Mouse (Mus musculus) limb, embryonic 14.5 days (tissue): ENCODE measurements around the gene Ptrh2. TPM values are rescaled to one million over a fixed set of nuclear protein-coding genes. Genes with fewer than 3 reads are reported as not detected.
A peak's percentile ranks its signal among the peaks of the same experiment; 100 is the strongest.

Source experiments
- ATAC-seq: fragments of 200-750 bp; cut with Nextera tagmentation; 2 replicates; pipeline ENCODE4 v1.8.0; 2017; ENCODE audit warnings: low read depth, moderate number of reproducible peaks, moderate TSS enrichment; ENCODE audit not compliant: low FRiP score
- DNase-seq: peaks from one replicate; pipeline ENCODE4 v3.0.0-alpha.2; 2015; ENCODE audit warnings: low spot score
- H3K27ac ChIP-seq: fragments of 300-500 bp; sonication (generic); replicated peaks from 2 replicates; pipeline ENCODE4 v1.5.1; 2014; ENCODE audit warnings: low read depth, mild to moderate bottlenecking, low read length, moderate library complexity, mixed read lengths
- H3K27me3 ChIP-seq: fragments of 300-500 bp; sonication (generic); 2 replicates; pipeline ENCODE4 v1.6.1; 2014; ENCODE audit warnings: low read length, mixed read lengths; ENCODE audit not compliant: control insufficient read depth, insufficient read depth
- H3K36me3 ChIP-seq: fragments of 300-500 bp; sonication (generic); 2 replicates; pipeline ENCODE4 v1.6.1; 2014; ENCODE audit warnings: mild to moderate bottlenecking, low read length, moderate library complexity, mixed read lengths; ENCODE audit not compliant: control insufficient read depth, insufficient read depth
- H3K4me1 ChIP-seq: fragments of 300-500 bp; sonication (generic); 2 replicates; pipeline ENCODE4 v1.6.1; 2014; ENCODE audit warnings: antibody characterized with exemption, low read length, mixed read lengths; ENCODE audit not compliant: control insufficient read depth, insufficient read depth
- H3K4me2 ChIP-seq: fragments of 300-500 bp; sonication (generic); replicated peaks from 2 replicates; pipeline ENCODE4 v1.6.1; 2014; ENCODE audit warnings: low read depth, mild to moderate bottlenecking, low read length, moderate library complexity; ENCODE audit not compliant: severe bottlenecking
- H3K4me3 ChIP-seq: fragments of 300-500 bp; sonication (generic); replicated peaks from 2 replicates; pipeline ENCODE4 v1.5.1; 2014; ENCODE audit warnings: low read length
- H3K9ac ChIP-seq: fragments of 300-500 bp; sonication (generic); 2 replicates; pipeline ENCODE4 v1.6.1; 2014; ENCODE audit warnings: mild to moderate bottlenecking, low read depth, low read length, moderate library complexity; ENCODE audit not compliant: severe bottlenecking
- H3K9me3 ChIP-seq: fragments of 300-500 bp; sonication (generic); 2 replicates; pipeline ENCODE4 v1.6.1; 2016; ENCODE audit warnings: low read length; ENCODE audit not compliant: control insufficient read depth
- POLR2A ChIP-seq: fragments of 200-500 bp; IDR thresholded peaks from 2 replicates; pipeline ENCODE4 v1.8.0; 2012; ENCODE audit warnings: inconsistent platforms, mild to moderate bottlenecking, moderate library complexity, borderline replicate concordance; ENCODE audit not compliant: insufficient read depth, insufficient read length; ENCODE audit errors: extremely low read depth
- WGBS: fragments of 180-500 bp; shearing (Covaris S2); extraction: QIAGEN DNeasy Blood & Tissue Kit; methylation state at CpG from one replicate; pipeline ENCODE4 v1.1.7; 2014; 5-methylcytosine and 5-hydroxymethylcytosine counted together
- polyA plus RNA-seq, 2 experiments: library from polyadenylated mRNA; depleted of rRNA in 1 of 2; stranded (reverse) in 1 of 2; unstranded in 1 of 2; fragments of >200 nt; fragmentation: Nextera tagmentation in 1 of 2; extraction: Ambion mirVana in 1 of 2; gene quantifications; 2 replicates each; pipeline versions ENCODE4 v1.2.1 to v1.2.3; 2012 to 2014

Gene Ptrh2
- polyA plus RNA-seq, 2 experiments: 19.1 to 31.3 TPM

DNA sequence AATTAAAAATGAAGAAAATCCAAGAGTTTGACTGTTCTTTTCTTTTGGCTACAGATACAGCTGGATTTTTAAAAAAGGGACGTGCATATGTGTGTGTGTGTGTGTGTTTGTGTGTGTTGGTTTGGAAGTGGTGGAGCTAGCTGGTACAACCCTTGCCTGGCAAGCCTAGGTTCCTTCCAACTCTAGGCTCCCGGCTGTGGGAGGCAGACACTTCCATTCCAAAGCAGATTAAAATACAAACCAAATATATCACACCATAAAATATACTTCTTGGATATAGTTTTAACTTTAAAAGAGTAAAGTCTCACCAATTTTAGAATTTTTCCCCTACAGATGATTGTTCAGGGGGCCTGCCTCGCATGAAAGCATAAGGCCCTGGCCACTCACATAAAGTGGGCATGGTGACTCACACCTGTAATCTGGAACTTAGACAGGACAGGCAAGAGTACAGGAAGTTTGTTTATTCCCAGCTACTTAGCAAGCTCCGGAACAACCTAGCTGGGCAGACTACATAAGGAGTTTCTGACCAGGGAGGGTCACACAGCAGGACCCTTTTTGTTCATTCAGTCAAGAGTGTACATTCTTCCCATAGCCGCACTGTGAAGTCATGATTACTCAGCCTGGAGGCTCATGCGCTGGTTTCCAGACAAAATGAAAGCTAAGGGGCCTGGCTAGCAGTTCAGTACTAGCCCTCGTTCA, 37.5 kb upstream of the Ptrh2 start:
- WGBS: 48% methylated on average over 7 of the region's 7 CpGs
- Histone ChIP-seq H3K4me1 (no peaks in the 10 kb centered on the region), H3K27me3 (no peaks in the 10 kb centered on the region), H3K36me3 (peaks cover 13% of the 10 kb centered on the region), H3K9ac (no peak overlapping the region), H3K9me3 (no peaks in the 10 kb centered on the region), H3K27ac (0 out of 2 replicates have a peak overlapping the region, but pooled peaks have one; percentile 2), H3K4me3 (no peak overlapping the region), H3K4me2 (no peak overlapping the region)
- TF ChIP-seq POLR2A: no peak
- ATAC-seq (peak; percentile 44; the same call in 1 of the 2 replicates), DNase-seq (peak; percentile 20)

- ATAC-seq: no peak
- H3K27ac ChIP-seq: no peak overlapping the region
- H3K9ac ChIP-seq: no peak overlapping the region
- WGBS: 84% methylated on average over 3 of the region's 3 CpGs
- no peak for DNase-seq
- no peaks in the 10 kb centered on the region for H3K27me3 ChIP-seq
- no peak for TF ChIP-seq POLR2A
- peaks cover 13% of the 10 kb centered on the region for H3K36me3 ChIP-seq
- no peak overlapping the region for H3K4me2 ChIP-seq
- no peaks in the 10 kb centered on the region for H3K4me1 ChIP-seq
- H3K4me3 ChIP-seq: no peak overlapping the region
- H3K9me3 ChIP-seq: no peaks in the 10 kb centered on the region
Measured at GRCm38 (mm10) chr11:86646885-86647459, 36.8 kb upstream of the Ptrh2 start.

GRCm38 (mm10) chr11:86647706-86648447, 35.9 kb upstream of the Ptrh2 start:
- H3K27ac ChIP-seq: peak overlapping the region; percentile 44; the same call in 1 of the 2 replicates
- DNase-seq (no peak), ATAC-seq (no peak)
- no peak overlapping the region for H3K4me2 ChIP-seq
- 67% methylated on average over 15 of the region's 15 CpGs for WGBS
- H3K9me3 ChIP-seq: no peaks in the 10 kb centered on the region
- H3K36me3 ChIP-seq: peaks cover 11% of the 10 kb centered on the region
- H3K27me3 ChIP-seq: no peaks in the 10 kb centered on the region
- no peaks in the 10 kb centered on the region for H3K4me1 ChIP-seq
- H3K9ac ChIP-seq: no peak overlapping the region
- no peak overlapping the region for H3K4me3 ChIP-seq
- no peak for TF ChIP-seq POLR2A

DNA sequence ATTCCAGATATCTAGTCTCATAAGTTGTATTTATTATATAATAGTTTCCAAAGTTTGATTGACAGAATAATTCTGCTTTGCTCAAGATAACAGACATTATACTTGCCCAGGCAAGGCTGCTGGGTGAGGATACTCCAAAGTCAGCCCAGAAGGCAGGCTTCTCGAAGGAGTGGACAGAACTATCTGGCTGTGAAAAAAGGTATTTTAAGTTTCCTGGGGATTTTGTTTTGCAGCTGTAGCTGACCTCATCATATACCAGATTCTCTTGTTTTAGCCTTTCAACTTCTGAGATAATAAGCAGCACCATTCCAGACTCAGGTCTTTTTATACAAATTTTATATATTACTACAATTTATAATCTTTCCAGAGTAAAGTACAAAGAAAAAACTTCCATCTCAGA, 34.2 kb upstream of the Ptrh2 start:
- Histone ChIP-seq H3K9me3 (no peaks in the 10 kb centered on the region), H3K4me2 (no peak overlapping the region), H3K9ac (no peak overlapping the region), H3K27me3 (no peaks in the 10 kb centered on the region), H3K4me3 (no peak overlapping the region), H3K27ac (no peak overlapping the region), H3K36me3 (peaks cover 4% of the 10 kb centered on the region; the same call in 1 of the 2 replicates), H3K4me1 (no peaks in the 10 kb centered on the region)
- 77% methylated on average over 1 of the region's 1 CpGs for WGBS
- no peak for TF ChIP-seq POLR2A
- no peak for ATAC-seq
- DNase-seq: no peak

DNA sequence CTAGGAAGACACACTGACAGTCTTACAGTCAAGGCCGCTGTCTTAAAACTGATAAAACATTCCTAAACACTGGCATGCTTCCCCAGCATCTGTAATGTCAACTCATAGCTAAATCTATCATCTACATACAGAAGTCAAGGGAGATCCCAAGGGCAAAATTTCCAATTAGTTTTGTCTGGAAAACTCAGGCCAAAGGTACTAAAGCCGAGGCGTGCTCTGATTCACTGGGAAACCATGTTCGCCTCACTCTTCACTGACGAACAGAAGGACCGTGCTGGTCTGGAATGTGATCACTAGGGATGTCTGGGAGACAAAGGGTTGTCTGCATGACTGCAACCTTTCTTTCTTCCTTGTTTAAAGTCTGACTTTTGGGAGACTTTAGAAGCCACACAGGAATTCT, 33.1 kb upstream of the Ptrh2 start:
- Histone ChIP-seq H3K36me3 (peaks cover 4% of the 10 kb centered on the region; the same call in 1 of the 2 replicates), H3K9me3 (no peaks in the 10 kb centered on the region), H3K27ac (no peak overlapping the region), H3K4me3 (no peak overlapping the region), H3K9ac (no peak overlapping the region), H3K4me1 (no peaks in the 10 kb centered on the region), H3K4me2 (no peak overlapping the region), H3K27me3 (no peaks in the 10 kb centered on the region)
- no peak for ATAC-seq
- WGBS: 77% methylated on average over 6 of the region's 6 CpGs
- TF ChIP-seq POLR2A: no peak
- peak; percentile 36 for DNase-seq
